Mouse (Mus musculus): ENCODE data around the gene Cryl1.

The Cryl1 gene

DNA sequence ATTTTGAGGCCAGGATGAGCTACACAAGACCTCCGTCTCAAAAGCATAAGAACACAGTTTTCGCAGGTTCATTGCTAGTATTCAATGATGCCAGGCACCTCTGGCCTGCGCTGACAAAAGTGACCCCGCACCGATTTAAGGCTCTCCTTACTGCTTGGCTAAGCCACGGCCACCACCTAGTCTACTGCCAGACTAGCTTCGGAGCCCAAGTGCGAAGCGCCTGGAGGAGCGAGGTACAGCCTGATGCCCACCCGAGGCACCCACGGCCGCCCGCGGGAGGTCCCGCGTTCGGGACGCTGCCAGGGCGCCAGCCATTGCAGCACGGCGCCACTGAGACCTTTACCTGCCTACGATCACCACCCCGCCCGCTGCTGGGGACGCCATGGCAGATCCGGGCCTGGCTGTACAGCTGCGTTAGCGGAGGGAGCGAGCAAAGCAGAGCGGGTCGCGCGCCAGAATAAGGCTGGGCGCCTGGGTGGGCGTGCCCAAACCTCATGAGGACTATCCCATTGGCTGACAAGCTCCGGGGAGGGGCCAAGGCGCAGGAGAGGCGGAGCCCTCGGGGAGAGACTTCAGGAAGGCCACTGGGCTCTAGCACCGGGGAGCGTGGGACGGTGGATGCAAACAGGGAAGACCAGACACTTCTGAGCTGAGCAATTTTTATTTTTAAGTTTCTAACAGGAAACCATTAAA lies at the start of gene Cryl1:
TSS of gene Cryl1 (minus strand) at position 465 of the 693 bp plus-strand sequence.
- peak; percentile 85 to 95 for DNase-seq (ENCODE audit: low spot score in 2 of 2)

- no peak for DNase-seq (ENCODE audit: low spot score in 2 of 2)
Observed at GRCm38 (mm10) chr14:57430451-57430850, 32.1 kb upstream of the Cryl1 start.

GRCm38 (mm10) chr14:57424212-57424561 lies 25.9 kb upstream of the Cryl1 start:
- no peak for DNase-seq (ENCODE audit: low spot score in 2 of 2)

GRCm38 (mm10) chr14:57423432-57424211 lies 25.3 kb upstream of the Cryl1 start, which contains the start of gene Ift88:
Ift88 (plus strand) TSS chr14:57424062.
- peak; percentile 82 to 94 for DNase-seq (ENCODE audit: low spot score in 2 of 2)

DNA sequence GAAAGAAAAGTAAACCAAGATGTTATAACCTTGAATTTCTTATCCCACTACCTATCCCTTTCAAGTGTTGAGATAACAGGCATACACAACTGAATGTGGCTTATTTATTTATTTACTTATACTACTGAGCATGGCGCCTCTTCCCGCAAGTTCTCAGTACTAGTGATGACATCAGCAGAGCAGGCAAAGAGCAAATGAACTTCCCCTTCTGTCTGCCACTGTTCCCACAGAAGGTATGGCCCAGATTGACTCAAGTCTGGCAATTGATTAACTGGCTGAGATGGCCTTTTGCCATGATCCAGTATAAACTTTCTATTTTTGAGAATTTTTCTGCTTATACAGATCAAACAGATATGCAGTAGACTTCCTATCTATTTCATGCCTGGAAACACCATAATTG lies 18.9 kb upstream of the Cryl1 start:
- no peak for DNase-seq (ENCODE audit: low spot score in 2 of 2)

DNA sequence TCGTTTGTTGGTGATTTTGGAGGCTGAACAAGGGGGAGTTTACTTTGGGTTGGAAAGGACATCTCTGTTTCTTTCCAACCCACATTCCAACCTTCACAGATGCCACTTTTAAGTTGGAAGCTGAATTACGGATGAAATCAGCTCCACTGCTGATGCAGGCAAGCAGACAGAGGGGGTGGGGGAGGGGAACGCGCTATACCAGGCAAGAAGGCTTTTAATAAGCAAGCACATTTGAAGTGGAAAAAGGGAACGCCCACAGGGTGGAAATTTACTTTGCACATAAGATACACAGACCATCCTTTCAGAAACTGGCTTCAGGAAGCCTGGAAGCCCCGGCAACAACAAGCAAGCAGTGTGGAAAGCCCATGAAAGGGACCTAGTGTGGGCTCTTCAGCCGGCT lies 13.8 kb upstream of the Cryl1 start:
- peak in 1 of 2 experiments; percentile 33 for DNase-seq (ENCODE audit: low spot score in 2 of 2)

- no peak for DNase-seq (ENCODE audit: low spot score in 2 of 2)
Observed at GRCm38 (mm10) chr14:57409106-57409505, 10.8 kb upstream of the Cryl1 start.

GRCm38 (mm10) chr14:57408100-57408499 lies 9.8 kb upstream of the Cryl1 start:
- DNase-seq (ENCODE audit: low spot score in 2 of 2), result no peak

- DNase-seq (ENCODE audit: low spot score in 2 of 2), result no peak
Observed at GRCm38 (mm10) chr14:57407039-57407987, 9.0 kb upstream of the Cryl1 start.

GRCm38 (mm10) chr14:57402815-57403214 lies 4.5 kb upstream of the Cryl1 start:
- no peak for DNase-seq (ENCODE audit: low spot score in 2 of 2)

GRCm38 (mm10) chr14:57398813-57399427 lies 591 bp upstream of the Cryl1 start:
- DNase-seq (ENCODE audit: low spot score in 2 of 2), result no peak

GRCm38 (mm10) chr14:57397221-57397620 lies 1.1 kb downstream of the Cryl1 start:
- DNase-seq (ENCODE audit: low spot score in 2 of 2), result no peak

DNA sequence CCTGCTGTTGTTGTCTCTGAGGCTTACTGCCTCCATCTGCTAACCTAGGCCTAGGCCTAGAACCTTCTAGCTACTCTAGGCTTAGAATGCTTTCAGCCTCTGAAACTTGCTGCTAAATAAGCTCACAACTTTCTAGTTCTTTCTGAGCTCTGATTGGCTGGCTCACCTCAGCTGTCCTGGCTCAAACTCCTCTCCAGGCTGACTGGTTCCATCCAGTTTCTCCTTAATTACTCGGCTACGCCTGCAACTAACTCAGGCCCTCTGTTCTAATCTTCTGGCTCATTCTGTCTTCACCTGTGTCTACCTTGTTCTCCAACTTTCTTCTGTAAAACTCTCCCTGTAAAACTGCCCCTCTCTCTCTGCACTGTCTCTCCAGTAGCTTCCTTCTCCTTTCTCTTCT lies 2.9 kb downstream of the Cryl1 start:
- DNase-seq (ENCODE audit: low spot score in 2 of 2), result no peak

DNA sequence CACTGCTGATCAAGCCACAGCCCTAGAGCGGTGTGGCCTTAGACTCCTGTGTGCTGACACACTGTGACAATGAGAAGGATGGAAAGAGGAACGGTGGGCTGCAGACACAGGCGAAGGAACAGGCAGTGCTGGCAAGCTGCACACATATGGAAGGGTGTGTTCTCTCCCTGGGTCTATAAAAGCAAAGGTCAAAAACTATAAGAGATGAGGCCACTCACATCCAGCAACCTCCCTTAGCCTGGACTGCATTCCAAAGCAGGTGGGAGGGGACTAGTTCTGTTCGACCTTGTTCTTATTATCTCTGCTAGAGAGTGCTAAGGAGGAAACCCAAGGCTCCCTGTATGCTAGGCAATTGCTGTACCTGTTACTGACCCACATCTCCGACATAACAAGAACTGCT lies 6.1 kb downstream of the Cryl1 start:
- no peak for DNase-seq (ENCODE audit: low spot score in 2 of 2)

DNA sequence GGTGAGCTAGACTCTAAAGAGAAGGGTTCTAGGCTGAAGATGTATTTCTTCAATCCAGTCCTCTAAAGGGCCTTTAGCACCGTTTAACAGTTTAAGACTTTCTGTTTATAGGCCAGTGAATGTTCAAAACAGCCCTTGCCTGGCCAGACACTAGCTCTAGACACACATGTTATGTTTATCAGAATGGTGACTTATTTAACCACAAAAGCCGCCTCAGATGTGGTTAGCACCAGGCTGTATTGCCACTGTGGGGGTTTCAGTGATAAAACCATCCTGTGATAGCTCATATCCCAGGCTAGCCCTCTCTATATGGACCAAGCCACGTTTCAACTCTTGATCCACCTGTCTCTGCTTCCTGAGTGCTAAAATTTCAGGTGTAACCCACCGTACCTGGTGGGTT lies 6.7 kb downstream of the Cryl1 start:
- DNase-seq (ENCODE audit: low spot score in 2 of 2), result no peak

DNA sequence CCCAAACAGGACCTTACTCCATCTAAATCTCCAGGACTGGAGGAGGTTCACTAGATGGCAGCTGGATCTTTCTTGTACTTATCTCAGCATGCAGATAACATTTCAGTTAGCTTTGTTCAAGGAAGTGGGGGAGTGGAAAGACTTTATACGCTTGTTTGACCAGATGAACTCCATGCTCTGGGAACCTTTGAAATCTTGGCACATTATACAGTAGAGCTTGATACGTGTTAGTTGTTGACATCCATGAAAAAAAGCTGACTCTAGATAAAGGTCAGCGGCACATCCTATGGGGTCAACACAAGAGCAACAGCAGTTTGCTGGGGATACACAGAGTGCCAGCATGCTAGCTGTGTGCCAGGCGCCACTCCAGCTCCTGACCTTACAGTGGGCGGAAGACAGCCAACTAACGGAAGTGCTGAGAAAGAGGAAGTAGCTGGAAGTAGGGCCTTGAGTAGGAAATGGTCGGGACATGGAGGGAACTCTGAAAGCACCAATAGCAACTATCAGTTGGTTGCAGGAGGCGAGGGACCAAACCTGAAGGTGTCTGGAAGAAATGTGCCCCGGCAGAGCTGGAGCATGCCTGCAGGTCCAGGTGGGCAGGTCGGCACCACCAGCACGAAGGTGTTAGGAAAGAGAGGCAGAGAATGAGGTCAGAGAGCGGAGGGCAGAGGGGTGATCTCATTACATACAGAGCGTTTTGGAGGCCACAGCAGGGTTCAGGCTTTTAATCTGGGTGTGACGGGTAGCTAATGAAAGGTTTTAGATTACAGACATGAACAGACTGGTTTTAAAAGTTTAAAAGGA lies 11.4 kb downstream of the Cryl1 start:
- no peak for DNase-seq (ENCODE audit: low spot score in 2 of 2)

- no peak for DNase-seq (ENCODE audit: low spot score in 2 of 2)
Observed at GRCm38 (mm10) chr14:57385667-57386066, 12.7 kb downstream of the Cryl1 start.

- DNase-seq (ENCODE audit: low spot score in 2 of 2), result no peak
Observed at GRCm38 (mm10) chr14:57377531-57377930, 20.8 kb downstream of the Cryl1 start.

DNA sequence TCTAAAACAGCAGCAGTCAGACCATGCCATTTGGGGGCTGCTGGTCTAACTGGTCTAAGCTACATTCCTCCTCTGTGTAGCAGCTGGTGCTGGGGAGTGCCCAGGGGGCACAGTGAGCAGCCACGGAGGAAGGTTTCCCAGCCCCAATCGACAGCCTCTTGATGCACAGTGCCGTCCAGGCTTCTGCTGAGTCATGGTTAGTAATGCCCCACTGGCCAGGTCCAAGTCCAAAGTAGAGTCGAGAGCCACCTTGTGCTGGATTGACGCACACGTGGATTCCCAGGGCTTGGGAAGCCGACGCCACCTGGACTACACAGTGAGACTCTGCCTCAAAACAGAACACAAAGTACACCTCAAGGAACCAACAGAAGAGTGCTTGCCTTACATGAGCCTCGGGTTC lies 21.4 kb downstream of the Cryl1 start:
- DNase-seq (ENCODE audit: low spot score in 2 of 2), result no peak

GRCm38 (mm10) chr14:57376016-57376415 lies 22.3 kb downstream of the Cryl1 start:
- no peak for DNase-seq (ENCODE audit: low spot score in 2 of 2)

DNA sequence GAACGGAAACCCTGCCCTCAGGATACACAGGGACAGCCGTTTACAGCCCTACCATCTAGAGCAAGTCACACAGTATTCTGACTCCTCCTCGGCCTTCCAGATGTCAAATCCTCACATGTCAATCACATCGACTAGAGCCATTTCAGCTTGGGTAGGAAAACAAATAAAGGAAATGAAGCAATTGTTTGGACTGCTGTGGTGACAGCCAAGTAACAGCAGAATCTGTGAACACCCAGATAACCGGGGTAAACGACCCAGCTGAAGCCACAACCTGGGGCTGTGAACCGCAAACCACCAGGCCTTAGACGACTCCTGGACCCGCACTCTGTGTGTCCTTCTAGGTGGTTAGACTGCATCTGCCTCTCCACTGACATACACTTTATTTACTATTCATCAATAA lies 23.1 kb downstream of the Cryl1 start:
- no peak for DNase-seq (ENCODE audit: low spot score in 2 of 2)
